Mouse (Mus musculus) forebrain, embryonic 14.5 days (tissue): ENCODE measurements around the gene Mrgpre. TPM values are rescaled to one million over a fixed set of nuclear protein-coding genes. Genes with fewer than 3 reads are reported as not detected.
A peak's percentile ranks its signal among the peaks of the same experiment; 100 is the strongest.

Source experiments
- ATAC-seq: fragments of 200-750 bp; cut with Nextera tagmentation; 2 replicates; pipeline ENCODE4 v1.8.0; 2017; ENCODE audit warnings: mild to moderate bottlenecking, moderate library complexity
- DNase-seq: peaks from one replicate; pipeline ENCODE4 v3.0.0-alpha.2; 2015; ENCODE audit warnings: low spot score
- H3K27ac ChIP-seq: fragments of 300-500 bp; sonication (generic); 2 replicates; pipeline ENCODE4 v1.5.1; 2014; ENCODE audit warnings: low read depth, mild to moderate bottlenecking, control low read depth, low read length, moderate library complexity
- H3K27me3 ChIP-seq: fragments of 300-500 bp; sonication (generic); replicated peaks from 2 replicates; pipeline ENCODE4 v1.6.1; 2014; ENCODE audit warnings: low read length, control low read depth, mixed read lengths; ENCODE audit not compliant: control insufficient read depth, insufficient read depth
- H3K36me3 ChIP-seq: fragments of 300-500 bp; sonication (generic); 2 replicates; pipeline ENCODE4 v1.6.1; 2014; ENCODE audit warnings: low read length, control low read depth; ENCODE audit not compliant: control insufficient read depth, insufficient read depth
- H3K4me1 ChIP-seq: fragments of 300-500 bp; sonication (generic); 2 replicates; pipeline ENCODE4 v1.6.1; 2014; ENCODE audit warnings: antibody characterized with exemption, low read length, control low read depth; ENCODE audit not compliant: control insufficient read depth, insufficient read depth
- H3K4me2 ChIP-seq: fragments of 300-500 bp; sonication (generic); 2 replicates; pipeline ENCODE4 v1.6.1; 2014; ENCODE audit warnings: mild to moderate bottlenecking, control low read depth, low read length
- H3K4me3 ChIP-seq: fragments of 300-500 bp; sonication (generic); 2 replicates; pipeline ENCODE4 v1.5.1; 2014; ENCODE audit warnings: low read depth, low read length, control low read depth
- H3K9ac ChIP-seq: fragments of 300-500 bp; sonication (generic); 2 replicates; pipeline ENCODE4 v1.6.1; 2014; ENCODE audit warnings: mild to moderate bottlenecking, low read length, control low read depth, moderate library complexity
- H3K9me3 ChIP-seq: fragments of 300-500 bp; sonication (generic); replicated peaks from 2 replicates; pipeline ENCODE4 v1.6.1; 2016; ENCODE audit warnings: low read length, control low read depth, mixed read lengths; ENCODE audit not compliant: control insufficient read depth
- WGBS: fragments of 180-500 bp; shearing (Covaris S2); extraction: QIAGEN DNeasy Blood & Tissue Kit; methylation state at CpG from one replicate; pipeline ENCODE4 v1.1.7; 2014; 5-methylcytosine and 5-hydroxymethylcytosine counted together
- polyA plus RNA-seq: library from polyadenylated mRNA; unstranded; fragments of >200 nt; fragmentation: Nextera tagmentation; extraction: Ambion mirVana; gene quantifications from 2 replicates; pipeline ENCODE4 v1.2.1, GENCODE M21; 2014

Mrgpre gene
- polyA plus RNA-seq, result 2.6 and 3.6 TPM in 2 replicates

DNA sequence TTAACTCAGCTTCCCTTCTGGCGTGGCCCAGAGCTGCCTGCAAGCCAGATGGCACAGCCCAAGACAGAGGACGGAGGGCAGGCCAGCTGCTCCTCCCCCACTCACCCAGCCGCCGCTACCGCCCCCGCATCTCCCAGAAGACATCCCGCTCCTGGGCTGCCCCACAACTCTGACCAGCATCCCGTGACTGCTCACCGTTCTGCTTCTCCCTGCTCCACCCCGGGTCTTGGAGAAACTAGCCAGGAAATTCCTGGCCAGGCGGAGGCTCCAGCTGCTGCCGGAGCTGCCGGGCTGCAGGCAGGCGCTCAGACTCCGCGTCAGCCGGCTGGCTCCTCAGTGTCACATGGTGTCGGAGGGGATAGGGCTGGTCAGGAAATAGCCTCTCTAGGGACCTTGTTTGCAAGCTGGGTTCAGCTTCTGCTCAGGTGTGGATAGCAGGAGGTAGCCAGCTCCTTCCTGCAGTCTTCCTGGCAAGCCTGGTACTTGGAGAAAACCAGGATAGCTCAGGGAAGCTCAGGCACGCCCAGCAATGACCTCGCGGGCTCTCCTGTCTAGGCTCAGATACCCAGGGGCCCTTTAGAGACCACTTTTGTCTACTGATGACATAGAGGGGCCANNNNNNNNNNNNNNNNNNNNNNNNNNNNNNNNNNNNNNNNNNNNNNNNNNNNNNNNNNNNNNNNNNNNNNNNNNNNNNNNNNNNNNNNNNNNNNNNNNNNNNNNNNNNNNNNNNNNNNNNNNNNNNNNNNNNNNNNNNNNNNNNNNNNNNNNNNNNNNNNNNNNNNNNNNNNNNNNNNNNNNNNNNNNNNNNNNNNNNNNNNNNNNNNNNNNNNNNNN lies at the start of gene Mrgpre:
Gene Mrgpre (minus strand): TSS at position 505 of the 834 bp plus-strand sequence.
- Histone ChIP-seq H3K9me3 (no peaks in the 10 kb centered on the region), H3K27me3 (no peaks in the 10 kb centered on the region), H3K9ac (peak within 1 kb of the TSS; percentile 68), H3K36me3 (no peaks in the 10 kb centered on the region), H3K4me2 (peak within 1 kb of the TSS; percentile 72), H3K4me3 (peak within 1 kb of the TSS; percentile 43), H3K4me1 (peaks cover 15% of the 10 kb centered on the region), H3K27ac (peak within 1 kb of the TSS; percentile 62; the same call in 1 of the 2 replicates)
- 4% methylated on average over 20 of the region's 21 CpGs for WGBS
- ATAC-seq (peak; percentile 87), DNase-seq (peak; percentile 75)

DNA sequence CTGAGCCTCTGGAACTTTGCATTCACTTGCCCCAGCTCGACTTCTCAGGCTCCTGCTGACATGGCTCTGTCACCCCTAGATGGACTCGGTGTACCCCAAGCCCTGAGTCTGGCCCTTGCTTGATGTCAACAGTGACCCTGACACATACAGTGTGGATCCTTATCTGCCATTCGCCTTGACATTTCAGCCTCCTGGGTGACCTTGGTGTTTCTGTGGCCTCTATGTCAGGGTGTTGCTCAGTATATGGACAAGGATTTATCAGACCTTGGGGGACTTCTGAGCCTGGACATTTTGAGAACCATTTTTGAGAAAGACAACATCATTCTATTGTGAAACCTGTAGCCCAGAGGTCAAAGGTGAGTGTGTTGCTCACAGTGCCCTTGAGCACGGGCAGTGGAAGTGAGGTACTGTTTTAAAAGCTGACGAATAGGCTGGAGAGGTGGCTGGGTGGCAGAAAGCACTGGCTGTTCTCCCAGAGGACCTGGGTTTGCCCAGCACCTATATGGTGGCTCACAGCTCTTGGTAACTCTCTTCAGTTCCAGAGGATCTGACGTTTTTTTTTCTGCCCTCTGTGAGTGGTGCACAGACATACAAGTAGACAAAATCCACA lies 49.4 kb upstream of the Mrgpre start:
- ATAC-seq (no peak), DNase-seq (no peak)
- H3K9me3 ChIP-seq, result no peaks in the 10 kb centered on the region
- no peak overlapping the region for H3K4me3 ChIP-seq
- no peak overlapping the region for H3K4me2 ChIP-seq
- WGBS, result 83% methylated on average over 6 of the region's 6 CpGs
- H3K9ac ChIP-seq, result no peak overlapping the region
- H3K36me3 ChIP-seq, result peaks cover 20% of the 10 kb centered on the region
- peaks cover 13% of the 10 kb centered on the region for H3K4me1 ChIP-seq
- no peak overlapping the region for H3K27ac ChIP-seq
- H3K27me3 ChIP-seq, result no peaks in the 10 kb centered on the region

DNA sequence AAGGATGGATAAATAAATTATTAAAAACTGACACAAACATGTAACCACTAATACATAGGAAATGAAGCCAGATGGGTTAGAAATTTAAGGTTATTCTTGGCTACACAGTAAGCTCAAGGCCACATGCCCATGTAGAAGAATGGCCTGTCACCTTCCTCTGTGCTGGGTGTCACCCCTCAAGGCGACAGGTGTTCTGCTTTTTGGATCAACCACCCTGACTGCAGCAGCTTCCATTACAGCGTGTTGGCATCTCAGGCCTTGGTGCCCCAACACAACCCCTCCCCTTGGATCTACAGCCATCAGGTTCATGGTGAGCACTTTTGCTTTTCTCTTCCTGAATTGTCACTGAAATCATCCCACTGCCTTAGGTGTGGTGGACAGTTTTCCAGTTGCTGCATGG lies 48.3 kb upstream of the Mrgpre start:
- Histone ChIP-seq H3K9me3 (no peaks in the 10 kb centered on the region), H3K4me2 (no peak overlapping the region), H3K9ac (no peak overlapping the region), H3K27me3 (no peaks in the 10 kb centered on the region), H3K36me3 (peaks cover 9% of the 10 kb centered on the region), H3K27ac (no peak overlapping the region), H3K4me1 (peaks cover 13% of the 10 kb centered on the region), H3K4me3 (no peak overlapping the region)
- ATAC-seq, result no peak
- WGBS, result 92% methylated on average over 2 of the region's 2 CpGs
- no peak for DNase-seq

DNA sequence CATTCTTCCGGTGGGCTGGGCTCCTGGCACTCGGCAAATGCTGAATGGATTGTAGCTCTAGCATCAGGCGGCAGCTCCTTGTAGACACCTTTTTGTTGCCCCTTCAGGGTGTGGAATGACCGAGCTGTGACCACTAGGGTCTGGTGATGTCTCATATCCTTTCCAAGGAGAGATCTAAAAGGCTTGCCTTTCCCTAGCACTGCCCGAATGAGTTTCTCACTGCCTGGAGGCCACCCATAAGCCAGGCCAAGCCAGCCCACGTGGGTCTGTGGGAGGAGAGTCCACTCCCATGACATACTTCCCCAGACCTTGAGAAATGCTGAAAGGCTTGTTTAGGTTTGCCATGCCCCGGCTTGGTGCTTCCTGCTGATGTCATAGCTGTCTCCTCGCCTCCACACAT lies 47.9 kb upstream of the Mrgpre start:
- H3K27me3 ChIP-seq, result no peaks in the 10 kb centered on the region
- H3K9me3 ChIP-seq, result no peaks in the 10 kb centered on the region
- no peak overlapping the region for H3K4me3 ChIP-seq
- H3K4me2 ChIP-seq, result no peak overlapping the region
- peaks cover 13% of the 10 kb centered on the region for H3K4me1 ChIP-seq
- WGBS, result 82% methylated on average over 8 of the region's 8 CpGs
- H3K27ac ChIP-seq, result no peak overlapping the region
- no peak for ATAC-seq
- peak overlapping the region; percentile 13; the same call in 1 of the 2 replicates for H3K9ac ChIP-seq
- DNase-seq, result no peak
- peaks cover 5% of the 10 kb centered on the region for H3K36me3 ChIP-seq

DNA sequence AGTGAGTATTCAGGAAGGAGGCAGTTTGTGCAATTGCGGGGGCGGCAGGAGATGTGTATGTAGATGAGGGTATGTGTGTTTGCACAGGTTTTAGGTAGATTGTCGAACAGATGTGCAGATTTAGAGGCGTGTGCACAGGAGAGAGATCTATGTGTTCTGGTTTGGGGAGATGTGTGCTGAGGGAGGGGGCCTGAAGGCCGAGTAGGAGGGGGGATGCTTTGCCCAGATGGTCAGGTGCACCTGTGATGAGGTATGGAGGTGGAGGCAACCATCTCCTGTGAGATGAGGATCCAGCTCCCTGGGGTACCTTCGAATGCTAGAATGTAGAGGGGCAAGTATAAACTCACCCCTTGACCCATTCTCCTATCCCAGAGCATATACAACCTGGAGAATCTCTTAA lies 46.1 kb upstream of the Mrgpre start:
- Histone ChIP-seq H3K36me3 (no peaks in the 10 kb centered on the region; the same call in 1 of the 2 replicates), H3K9me3 (no peaks in the 10 kb centered on the region), H3K9ac (peak overlapping the region; percentile 70), H3K4me3 (peak overlapping the region; percentile 50), H3K27me3 (no peaks in the 10 kb centered on the region), H3K4me2 (peak overlapping the region; percentile 79), H3K4me1 (peaks cover 13% of the 10 kb centered on the region), H3K27ac (peak overlapping the region; percentile 44; the same call in 1 of the 2 replicates)
- 13% methylated on average over 6 of the region's 6 CpGs for WGBS
- peak; percentile 23 for ATAC-seq
- no peak for DNase-seq

DNA sequence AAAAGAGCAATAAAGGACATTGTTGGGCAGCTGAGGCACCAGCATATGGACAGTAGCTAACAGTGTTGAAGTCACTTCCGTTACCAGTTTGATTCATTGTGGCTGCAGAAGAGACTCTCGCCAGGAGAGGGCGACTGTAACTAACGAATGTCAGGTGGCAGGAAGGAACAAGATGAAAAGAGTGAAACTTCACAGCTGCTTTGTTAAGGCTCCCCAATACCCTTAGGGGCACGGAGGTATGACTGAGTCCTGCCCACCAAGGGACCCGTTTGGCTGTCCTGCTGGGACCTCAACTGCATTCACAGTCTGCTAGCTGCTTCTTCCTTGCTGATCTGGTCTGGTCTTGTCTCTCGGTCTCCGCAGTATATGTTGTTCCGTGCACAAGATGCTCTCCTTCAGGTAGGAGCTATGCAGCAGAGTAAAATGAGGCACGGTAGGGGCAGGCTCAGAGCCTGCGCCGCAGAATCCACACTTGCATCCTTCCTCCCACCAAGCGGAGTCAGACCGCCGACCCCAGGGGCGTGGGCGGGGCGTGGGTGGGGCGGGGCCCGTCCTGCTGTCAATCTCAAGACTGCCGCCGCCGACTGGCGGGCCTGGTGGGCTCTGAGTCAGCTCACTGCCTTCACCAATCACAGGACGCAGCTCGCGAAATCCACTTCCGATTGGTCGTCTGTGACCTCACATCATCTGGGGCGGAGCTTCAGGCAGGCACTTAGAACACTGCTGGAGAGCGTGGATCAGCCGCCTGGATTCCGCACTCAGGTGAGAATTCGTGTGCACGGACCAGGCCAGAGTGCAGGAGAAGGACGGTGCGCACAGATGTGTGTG lies 45.4 kb upstream of the Mrgpre start:
- Histone ChIP-seq H3K9me3 (no peaks in the 10 kb centered on the region), H3K9ac (peak overlapping the region; percentile 70), H3K36me3 (no peaks in the 10 kb centered on the region; the same call in 1 of the 2 replicates), H3K27ac (peak overlapping the region; percentile 92), H3K27me3 (no peaks in the 10 kb centered on the region), H3K4me3 (peak overlapping the region; percentile 50), H3K4me1 (peaks cover 13% of the 10 kb centered on the region), H3K4me2 (peak overlapping the region; percentile 79)
- WGBS, result under 1% methylated on average over 37 of the region's 37 CpGs
- ATAC-seq, result peak; percentile 98
- peak; percentile 99 for DNase-seq

DNA sequence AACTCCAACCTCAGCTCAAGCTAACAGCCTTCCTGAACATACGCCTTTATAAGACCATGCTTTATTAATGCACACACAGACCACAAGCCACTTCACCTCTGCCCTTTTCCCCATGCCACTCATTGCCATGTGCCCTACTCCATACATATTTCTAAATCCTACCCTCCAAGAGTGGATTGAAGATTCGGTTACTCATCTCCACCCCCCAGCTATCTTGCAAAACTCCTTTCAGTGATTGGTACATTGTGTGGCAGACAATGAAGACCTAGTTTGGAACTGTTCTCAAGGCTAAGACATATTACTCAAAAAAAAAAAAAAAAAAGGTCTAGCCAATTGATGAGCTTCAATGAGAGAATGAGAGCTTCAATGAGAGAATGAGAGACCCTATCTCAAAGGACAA lies 42.7 kb upstream of the Mrgpre start:
- Histone ChIP-seq H3K4me3 (no peak overlapping the region), H3K9ac (no peak overlapping the region), H3K27me3 (no peaks in the 10 kb centered on the region), H3K9me3 (no peaks in the 10 kb centered on the region), H3K27ac (no peak overlapping the region), H3K36me3 (no peaks in the 10 kb centered on the region), H3K4me2 (no peak overlapping the region), H3K4me1 (peaks cover 16% of the 10 kb centered on the region)
- DNase-seq, result no peak
- 93% methylated on average over 2 of the region's 2 CpGs for WGBS
- ATAC-seq, result no peak

DNA sequence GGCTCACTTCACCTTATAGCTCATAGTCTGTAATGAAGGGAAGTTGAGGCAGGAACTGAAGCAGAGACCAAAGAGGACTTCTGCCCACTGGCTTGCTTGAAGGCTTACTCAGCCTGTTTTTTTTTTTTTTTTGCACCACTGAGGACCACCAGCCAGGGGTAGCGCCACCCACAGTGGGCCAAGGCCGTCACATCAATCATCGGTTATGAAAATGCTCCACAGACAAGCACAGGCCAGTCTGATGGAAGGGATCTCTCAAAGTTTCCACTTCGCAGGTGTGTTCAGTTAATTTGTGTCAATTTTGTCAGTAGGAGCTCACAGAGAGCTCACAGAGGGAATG lies 38.9 kb upstream of the Mrgpre start:
- Histone ChIP-seq H3K36me3 (peaks cover 4% of the 10 kb centered on the region; the same call in 1 of the 2 replicates), H3K9me3 (no peaks in the 10 kb centered on the region), H3K4me2 (peak overlapping the region; percentile 64), H3K4me1 (peaks cover 10% of the 10 kb centered on the region), H3K27ac (peak overlapping the region; percentile 72; the same call in 1 of the 2 replicates), H3K27me3 (no peaks in the 10 kb centered on the region), H3K9ac (peak overlapping the region; percentile 61), H3K4me3 (peak overlapping the region; percentile 53)
- no peak; the same call in 1 of the 2 replicates for ATAC-seq
- no peak for DNase-seq
- WGBS, result 84% methylated on average over 4 of the region's 4 CpGs
